Mouse (Mus musculus): ENCODE data around the gene Zfp869. TPM values are rescaled to one million over a fixed set of nuclear protein-coding genes. Genes with fewer than 3 reads are reported as not detected.

The Zfp869 gene
- total and polyA plus RNA-seq, 3 experiments: 15.2 to 30.6 (median 16.0) TPM

DNA sequence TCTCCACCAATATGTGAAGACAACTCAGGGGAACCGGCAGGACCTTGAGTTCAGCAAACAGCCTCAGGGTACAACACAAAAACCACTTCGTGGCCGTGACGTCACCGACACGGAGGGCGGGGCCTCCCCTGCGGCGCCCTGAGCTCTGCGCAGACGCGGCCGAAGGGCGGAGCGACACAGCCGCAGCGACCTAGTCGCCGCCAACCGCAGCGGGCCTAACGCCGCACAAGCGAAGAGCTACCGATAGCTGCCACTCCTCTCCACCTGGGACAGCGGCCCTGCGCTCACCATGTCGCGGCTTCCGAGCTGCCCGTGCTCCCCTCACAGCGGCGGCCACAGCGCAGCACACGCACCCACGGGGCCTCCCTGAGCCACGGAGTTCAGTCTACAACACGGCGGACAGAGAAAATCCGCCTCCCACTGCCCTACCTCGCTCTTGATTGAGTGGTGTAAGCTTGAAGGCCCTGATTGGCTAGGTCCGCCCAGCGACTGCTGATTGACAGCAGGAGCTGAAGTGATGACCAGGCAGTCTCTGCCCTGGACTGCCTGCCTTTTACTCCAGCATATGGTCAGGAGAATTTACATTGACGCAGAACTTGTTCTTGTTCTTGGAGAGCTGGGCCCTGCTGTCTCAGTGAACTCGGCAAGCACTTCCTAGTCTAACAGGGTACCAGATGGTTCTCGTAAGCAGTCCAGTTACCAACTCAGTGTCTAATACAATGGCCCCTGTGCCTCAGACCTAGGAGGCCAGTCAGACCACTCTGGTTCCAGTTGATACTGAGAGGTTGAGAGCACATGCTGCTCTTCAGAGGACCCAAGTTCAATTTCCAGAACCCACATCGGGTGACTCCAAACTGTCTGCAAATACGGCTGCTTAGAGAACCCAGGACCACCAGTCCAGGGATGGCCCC is 39.3 kb upstream of the Zfp869 start, which contains the start of gene Zfp963 (continued):
- peak; percentile 85 for TF ChIP-seq MXI1 (IDR thresholded peaks at IDR 0.05; ENCODE audit: low read depth, low read length)

GRCm38 (mm10) chr8:69741231-69741630 is 30.7 kb upstream of the Zfp869 start:
- no peak overlapping the region for H3K9ac ChIP-seq (ENCODE audit: insufficient read depth, low read depth)
- H3K36me3 ChIP-seq (replicated peaks in 1 of 2; ENCODE audit: control insufficient read depth in 1 of 2, insufficient read depth in 1 of 2, low read length in 1 of 2): peaks cover 12 to 23% of the 10 kb centered on the region in 2 experiments
- no peak overlapping the region for H3K27ac ChIP-seq (ENCODE audit: insufficient read depth, low read depth)
- in situ Hi-C loops (cut with MboI; ENCODE audit: low pct_ligation_motif_present, low pct_unique_long_range_greater_than_20kb, low sequenced_read_pairs): no loop called here
- dilution Hi-C loops (cut with MboI; ENCODE audit: extremely low pct_ligation_motif_present, extremely low pct_unique_long_range_greater_than_20kb, low sequenced_read_pairs): no loop called here
- H3K9me3 ChIP-seq (replicated peaks; ENCODE audit: low read length): no peaks in the 10 kb centered on the region
- no peak overlapping the region for H3K4me3 ChIP-seq (replicated peaks in 1 of 3; ENCODE audit: low read depth in 2 of 3, low read length in 2 of 3, poor library complexity in 1 of 3)
- H3K79me2 ChIP-seq (replicated peaks; ENCODE audit: control insufficient read depth, extremely low read depth, insufficient read depth, poor library complexity, severe bottlenecking): no peaks in the 10 kb centered on the region
- no peak overlapping the region for H3K4me2 ChIP-seq (ENCODE audit: insufficient read depth, low read depth, poor library complexity, severe bottlenecking)
- DNase-seq (ENCODE audit: extremely low read depth): no peak
- H3K27me3 ChIP-seq (replicated peaks): no peaks in the 10 kb centered on the region
- TF ChIP-seq SMC3 (IDR thresholded peaks at IDR 0.05; ENCODE audit: low read depth, low read length) (no peak), EP300 (IDR thresholded peaks at IDR 0.05; ENCODE audit: low read length) (no peak), TCF12 (IDR thresholded peaks at IDR 0.05; ENCODE audit: low read depth, low read length) (no peak), POLR2A (IDR thresholded peaks at IDR 0.05; ENCODE audit: low read depth, low read length) (no peak), E2F4 (IDR thresholded peaks at IDR 0.05; ENCODE audit: insufficient replicate concordance, low read depth, low read length) (no peak), CTCF (conservative IDR thresholded peaks at IDR 0.05 in 1 of 2, IDR thresholded peaks at IDR 0.05 in 1 of 2; ENCODE audit: low read depth in 2 of 2, low read length in 2 of 2) (no peak), GABPA (IDR thresholded peaks at IDR 0.05; ENCODE audit: insufficient replicate concordance, low read depth, low read length) (no peak)
- no peaks in the 10 kb centered on the region for H3K4me1 ChIP-seq (ENCODE audit: control insufficient read depth in 1 of 2, insufficient read depth in 2 of 2)

DNA sequence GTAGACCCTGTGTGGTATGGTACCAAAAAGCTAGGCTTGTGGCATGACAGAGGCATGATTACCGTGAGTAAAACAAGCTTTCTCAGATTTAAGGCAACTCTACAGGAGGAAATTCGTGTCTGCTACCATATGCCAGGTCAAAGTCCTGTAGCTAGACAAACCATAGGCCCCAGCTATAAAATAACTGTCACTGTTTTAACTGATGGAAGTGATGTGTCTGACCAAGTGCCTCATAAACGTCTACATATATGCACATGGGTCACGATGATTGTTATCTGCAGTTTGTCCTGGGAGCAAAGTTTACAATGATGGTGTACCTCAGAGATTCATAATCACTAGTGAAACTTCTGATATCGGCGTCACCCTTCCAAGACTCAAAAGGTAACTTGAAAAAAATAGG is 30.2 kb upstream of the Zfp869 start:
- DNase-seq (ENCODE audit: extremely low read depth): no peak
- H3K27ac ChIP-seq (ENCODE audit: insufficient read depth, low read depth): no peak overlapping the region
- no peaks in the 10 kb centered on the region for H3K9me3 ChIP-seq (replicated peaks; ENCODE audit: low read length)
- TF ChIP-seq CHD2 (IDR thresholded peaks at IDR 0.05; ENCODE audit: low read length) (no peak), JUND (conservative IDR thresholded peaks at IDR 0.05; ENCODE audit: low read depth, low read length) (no peak), CTCF (conservative IDR thresholded peaks at IDR 0.05 in 1 of 2, IDR thresholded peaks at IDR 0.05 in 1 of 2; ENCODE audit: low read depth in 2 of 2, low read length in 2 of 2) (no peak), RCOR1 (conservative IDR thresholded peaks at IDR 0.05; ENCODE audit: low read depth, low read length) (no peak), ZC3H11A (IDR thresholded peaks at IDR 0.05; ENCODE audit: low read depth, low read length) (no peak), POLR2A (IDR thresholded peaks at IDR 0.05; ENCODE audit: low read depth, low read length) (no peak), USF2 (conservative IDR thresholded peaks at IDR 0.05; ENCODE audit: low read depth, low read length) (no peak), MAX (IDR thresholded peaks at IDR 0.05; ENCODE audit: low read length) (no peak), TCF12 (IDR thresholded peaks at IDR 0.05; ENCODE audit: low read depth, low read length) (no peak), IRF4 (IDR thresholded peaks at IDR 0.05; ENCODE audit: low read depth, low read length) (no peak), MAZ (IDR thresholded peaks at IDR 0.05; ENCODE audit: low read depth, low read length) (no peak), ZNF384 (IDR thresholded peaks at IDR 0.05; ENCODE audit: low read depth, low read length) (no peak), USF1 (IDR thresholded peaks at IDR 0.05; ENCODE audit: low read depth, low read length) (no peak), ELF1 (IDR thresholded peaks at IDR 0.05; ENCODE audit: low read depth, low read length) (no peak), HCFC1 (IDR thresholded peaks at IDR 0.05; ENCODE audit: low read depth, low read length) (no peak), ZMIZ1 (IDR thresholded peaks at IDR 0.05; ENCODE audit: low read depth, low read length) (no peak), BHLHE40 (IDR thresholded peaks at IDR 0.05; ENCODE audit: low read depth, low read length) (no peak), ZKSCAN1 (IDR thresholded peaks at IDR 0.05; ENCODE audit: borderline replicate concordance, low read depth, low read length) (no peak), SMC3 (IDR thresholded peaks at IDR 0.05; ENCODE audit: low read depth, low read length) (no peak)
- dilution Hi-C loops (cut with MboI; ENCODE audit: extremely low pct_ligation_motif_present, extremely low pct_unique_long_range_greater_than_20kb, low sequenced_read_pairs): no loop called here
- no peak overlapping the region for H3K4me2 ChIP-seq (ENCODE audit: insufficient read depth, low read depth, poor library complexity, severe bottlenecking)
- peaks cover 12 to 21% of the 10 kb centered on the region in 2 experiments for H3K36me3 ChIP-seq (replicated peaks in 1 of 2; ENCODE audit: control insufficient read depth in 1 of 2, insufficient read depth in 1 of 2, low read length in 1 of 2)
- H3K4me1 ChIP-seq (ENCODE audit: control insufficient read depth in 1 of 2, insufficient read depth in 2 of 2): no peaks in the 10 kb centered on the region
- no peak overlapping the region for H3K9ac ChIP-seq (ENCODE audit: insufficient read depth, low read depth)
- no peaks in the 10 kb centered on the region for H3K27me3 ChIP-seq (replicated peaks)
- in situ Hi-C loops (cut with MboI; ENCODE audit: low pct_ligation_motif_present, low pct_unique_long_range_greater_than_20kb, low sequenced_read_pairs): no loop called here
- no peaks in the 10 kb centered on the region for H3K79me2 ChIP-seq (replicated peaks; ENCODE audit: control insufficient read depth, extremely low read depth, insufficient read depth, poor library complexity, severe bottlenecking)
- H3K4me3 ChIP-seq (replicated peaks in 1 of 3; ENCODE audit: low read depth in 2 of 3, low read length in 2 of 3, poor library complexity in 1 of 3): no peak overlapping the region
